Mouse (Mus musculus) lung, embryonic 14.5 days (tissue): Measurements from ENCODE around the gene Ddah2. TPM values are rescaled to one million over a fixed set of nuclear protein-coding genes. Genes with fewer than 3 reads are reported as not detected.

ENCODE experiments used
- ATAC-seq: fragments of 200-750 bp; cut with Nextera tagmentation; 2 replicates; pipeline ENCODE4 v1.8.0; 2017; ENCODE audit warnings: mild to moderate bottlenecking, moderate TSS enrichment, moderate library complexity; ENCODE audit not compliant: insufficient read depth
- DNase-seq: peaks from one replicate; pipeline ENCODE4 v3.0.0-alpha.2; 2015
- H3K27ac ChIP-seq: fragments of 300-500 bp; sonication (generic); 2 replicates; pipeline ENCODE4 v1.5.1; 2014; ENCODE audit warnings: low read depth, mild to moderate bottlenecking, moderate library complexity
- H3K27me3 ChIP-seq: fragments of 300-500 bp; sonication (generic); 2 replicates; pipeline ENCODE4 v1.6.1; 2014; ENCODE audit warnings: low read length, control low read depth; ENCODE audit not compliant: insufficient read depth
- H3K36me3 ChIP-seq: fragments of 300-500 bp; sonication (generic); 2 replicates; pipeline ENCODE4 v1.6.1; 2014; ENCODE audit warnings: control low read depth; ENCODE audit not compliant: insufficient read depth
- H3K4me1 ChIP-seq: fragments of 300-500 bp; sonication (generic); 2 replicates; pipeline ENCODE4 v1.6.1; 2014; ENCODE audit warnings: antibody characterized with exemption, control low read depth; ENCODE audit not compliant: insufficient read depth
- H3K4me2 ChIP-seq: fragments of 300-500 bp; sonication (generic); 2 replicates; pipeline ENCODE4 v1.6.1; 2014; ENCODE audit warnings: mild to moderate bottlenecking
- H3K4me3 ChIP-seq: fragments of 300-500 bp; sonication (generic); 2 replicates; pipeline ENCODE4 v1.5.1; 2014; ENCODE audit warnings: low read depth, low read length
- H3K9ac ChIP-seq: fragments of 300-500 bp; sonication (generic); 2 replicates; pipeline ENCODE4 v1.6.1; 2014
- H3K9me3 ChIP-seq: fragments of 300-500 bp; sonication (generic); 2 replicates; pipeline ENCODE4 v1.6.1; 2016; ENCODE audit warnings: low read depth, low read length, control low read depth
- CTCF ChIP-seq: IDR thresholded peaks from 2 replicates; pipeline ENCODE4 v1.5.1; 2016; ENCODE audit warnings: antibody characterized with exemption, low read depth
- WGBS: fragments of 180-500 bp; shearing (Covaris S2); extraction: QIAGEN DNeasy Blood & Tissue Kit; methylation state at CpG from one replicate; pipeline ENCODE4 v1.1.7; 2014; 5-methylcytosine and 5-hydroxymethylcytosine counted together
- polyA plus RNA-seq: library from polyadenylated mRNA; unstranded; fragments of >200 nt; fragmentation: Nextera tagmentation; extraction: Ambion mirVana; gene quantifications from 2 replicates; pipeline ENCODE4 v1.2.1, GENCODE M21; 2014

Gene Ddah2
- polyA plus RNA-seq, 1 experiment from 2014 or later: 338 TPM

DNA sequence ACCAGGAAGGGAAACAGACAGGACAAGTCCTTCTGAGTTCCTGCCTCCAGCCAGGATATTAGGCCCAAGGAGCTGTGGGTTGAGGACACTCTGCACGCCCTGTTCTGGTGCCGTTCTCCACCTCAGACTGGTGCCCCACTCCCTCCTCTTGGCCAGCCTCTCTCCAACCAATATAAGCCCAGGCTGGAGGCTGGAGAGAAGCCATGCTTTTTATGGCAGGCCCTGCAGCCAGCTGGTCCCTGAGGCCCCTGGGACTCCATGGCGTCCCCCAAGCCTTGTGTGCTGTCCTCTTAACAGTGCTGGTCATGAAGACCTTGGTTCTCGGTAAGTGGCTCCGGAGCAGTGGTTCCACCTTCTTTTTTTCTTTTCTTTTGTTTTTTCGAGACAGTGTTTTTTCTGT, 49.3 kb downstream of the Ddah2 start, which contains the start of gene Ly6g5c:
TSS of gene Ly6g5c (plus strand) at position 183 of the 400 bp plus-strand sequence.
- Histone ChIP-seq H3K9ac (no peak within 1 kb of the TSS), H3K27ac (no peak within 1 kb of the TSS), H3K4me3 (no peak within 1 kb of the TSS), H3K4me1 (no peaks in the 10 kb centered on the region), H3K36me3 (peaks cover 10% of the 10 kb centered on the region; the same call in 1 of the 2 replicates), H3K4me2 (no peak within 1 kb of the TSS), H3K27me3 (no peaks in the 10 kb centered on the region), H3K9me3 (no peaks in the 10 kb centered on the region)
- WGBS: 84% methylated on average over 6 of the region's 6 CpGs
- ATAC-seq (no peak), DNase-seq (no peak)
- TF ChIP-seq CTCF: no peak

Other genes starting within 250 kb of the Ddah2 start
- gene Stk19, start 222.1 kb upstream of the Ddah2 start, polyA plus RNA-seq: 22.2 and 25.0 TPM in 2 replicates
- 56.0 and 71.5 TPM in 2 replicates for gene Dxo, start 222.0 kb upstream of the Ddah2 start, polyA plus RNA-seq
- gene Skiv2l, start 208.8 kb upstream of the Ddah2 start, polyA plus RNA-seq: 44.6 and 50.3 TPM in 2 replicates
- gene Nelfe, start 208.6 kb upstream of the Ddah2 start, polyA plus RNA-seq: 110 and 115 TPM in 2 replicates
- gene Cfb, start 196.5 kb upstream of the Ddah2 start, polyA plus RNA-seq: 1.8 and 2.5 TPM in 2 replicates
- 0.81 and 1.2 TPM in 2 replicates for gene Zbtb12, start 179.6 kb upstream of the Ddah2 start, polyA plus RNA-seq
- not detected in 2 replicates for gene Gm20547, start 177.0 kb upstream of the Ddah2 start, polyA plus RNA-seq
- gene C2, start 160.8 kb upstream of the Ddah2 start, polyA plus RNA-seq: 1.3 and 1.4 TPM in 2 replicates
- gene Ehmt2, start 160.6 kb upstream of the Ddah2 start, polyA plus RNA-seq: 64.1 and 71.0 TPM in 2 replicates
- 0.42 and 0.55 TPM in 2 replicates for gene Slc44a4, start 144.6 kb upstream of the Ddah2 start, polyA plus RNA-seq
- gene Neu1, start 127.8 kb upstream of the Ddah2 start, polyA plus RNA-seq: 10.6 and 11.6 TPM in 2 replicates
- gene Hspa1b, start 99.8 kb upstream of the Ddah2 start, polyA plus RNA-seq: 0.16 and 0.35 TPM in 2 replicates
- 1.3 TPM in 1 of 2 replicates, not detected in the other for gene Gm20481, start 89.1 kb upstream of the Ddah2 start, polyA plus RNA-seq
- 2.0 and 2.1 TPM in 2 replicates for gene Hspa1a, start 86.9 kb upstream of the Ddah2 start, polyA plus RNA-seq
- gene Hspa1l, start 86.3 kb upstream of the Ddah2 start, polyA plus RNA-seq: 0.83 and 1.1 TPM in 2 replicates
- gene Lsm2, start 77.2 kb upstream of the Ddah2 start, polyA plus RNA-seq: 241 and 265 TPM in 2 replicates
- gene Vars, start 58.0 kb upstream of the Ddah2 start, polyA plus RNA-seq: 135 and 161 TPM in 2 replicates
- 0.11 and 0.47 TPM in 2 replicates for gene Vwa7, start 42.5 kb upstream of the Ddah2 start, polyA plus RNA-seq
- 16.1 and 17.2 TPM in 2 replicates for gene Sapcd1, start 31.0 kb upstream of the Ddah2 start, polyA plus RNA-seq
- 4.2 and 4.6 TPM in 2 replicates for gene Msh5, start 12.3 kb upstream of the Ddah2 start, polyA plus RNA-seq
- 67.1 and 73.6 TPM in 2 replicates for gene Clic1, start 9.1 kb upstream of the Ddah2 start, polyA plus RNA-seq
- 0.38 TPM in 1 of 2 replicates, not detected in the other for gene Ly6g6c, start 6.4 kb downstream of the Ddah2 start, polyA plus RNA-seq
- 0.95 and 1.4 TPM in 2 replicates for gene Mpig6b, start 7.1 kb downstream of the Ddah2 start, polyA plus RNA-seq
- gene Ly6g6e, start 17.9 kb downstream of the Ddah2 start, polyA plus RNA-seq: 0.39 and 0.43 TPM in 2 replicates
- 2.7 and 4.0 TPM in 2 replicates for gene Ly6g6d, start 19.0 kb downstream of the Ddah2 start, polyA plus RNA-seq
- gene Ly6g6f, start 26.6 kb downstream of the Ddah2 start, polyA plus RNA-seq: 0.49 and 0.96 TPM in 2 replicates
- 79.7 and 80.9 TPM in 2 replicates for gene Abhd16a, start 30.2 kb downstream of the Ddah2 start, polyA plus RNA-seq
- gene Ly6g5c, start 49.2 kb downstream of the Ddah2 start, polyA plus RNA-seq: not detected in 2 replicates
- gene Ly6g5b, start 56.4 kb downstream of the Ddah2 start, polyA plus RNA-seq: 1.1 TPM in 2 replicates
- 18.3 and 19.0 TPM in 2 replicates for gene Gpank1, start 62.4 kb downstream of the Ddah2 start, polyA plus RNA-seq
- 288 and 291 TPM in 2 replicates for gene Csnk2b, start 63.0 kb downstream of the Ddah2 start, polyA plus RNA-seq
- gene D17H6S53E, start 67.3 kb downstream of the Ddah2 start, polyA plus RNA-seq: 6.8 and 7.6 TPM in 2 replicates
- 0.31 and 0.67 TPM in 2 replicates for gene Apom, start 73.0 kb downstream of the Ddah2 start, polyA plus RNA-seq
- 65.9 and 69.1 TPM in 2 replicates for gene Bag6, start 76.1 kb downstream of the Ddah2 start, polyA plus RNA-seq
- gene Prrc2a, start 105.9 kb downstream of the Ddah2 start, polyA plus RNA-seq: 210 and 238 TPM in 2 replicates
- 6.0 and 11.9 TPM in 2 replicates for gene Aif1, start 117.0 kb downstream of the Ddah2 start, polyA plus RNA-seq
- 11.6 and 14.1 TPM in 2 replicates for gene Lst1, start 129.4 kb downstream of the Ddah2 start, polyA plus RNA-seq
- gene Ltb, start 135.4 kb downstream of the Ddah2 start, polyA plus RNA-seq: 0.43 TPM in 1 of 2 replicates, not detected in the other
- 0.12 and 0.21 TPM in 2 replicates for gene Tnf, start 143.0 kb downstream of the Ddah2 start, polyA plus RNA-seq
- gene Lta, start 146.3 kb downstream of the Ddah2 start, polyA plus RNA-seq: 0.26 TPM in 1 of 2 replicates, not detected in the other
- gene Gm16181, start 161.8 kb downstream of the Ddah2 start, polyA plus RNA-seq: 0.37 and 0.70 TPM in 2 replicates
- 3.7 and 5.9 TPM in 2 replicates for gene Atp6v1g2, start 174.6 kb downstream of the Ddah2 start, polyA plus RNA-seq
- 3.0 and 4.5 TPM in 2 replicates for gene Nfkbil1, start 176.8 kb downstream of the Ddah2 start, polyA plus RNA-seq
- 529 and 569 TPM in 2 replicates for gene Ddx39b, start 182.7 kb downstream of the Ddah2 start, polyA plus RNA-seq
- gene H2-D1, start 203.7 kb downstream of the Ddah2 start, polyA plus RNA-seq: 69.7 and 73.2 TPM in 2 replicates